Mouse (Mus musculus) thymus, adult 2 months (tissue): ENCODE data around the gene Bace2. TPM values are rescaled to one million over a fixed set of nuclear protein-coding genes. Genes with fewer than 3 reads are reported as not detected.

Experiments used
- DNase-seq: peaks from one replicate; pipeline ENCODE4 v3.0.0; 2021
- H3K27ac ChIP-seq: fragments of 200-500 bp; 2 replicates; pipeline ENCODE4 v1.5.1; 2012; ENCODE audit warnings: low read length, control low read depth; ENCODE audit not compliant: control insufficient read depth, insufficient read depth
- H3K27me3 ChIP-seq: fragments of 200-500 bp; 2 replicates; pipeline ENCODE4 v1.6.1; 2012; ENCODE audit warnings: mild to moderate bottlenecking, low read length, moderate library complexity, mixed read lengths; ENCODE audit not compliant: control insufficient read depth, insufficient read depth
- H3K36me3 ChIP-seq: fragments of 200-500 bp; 2 replicates; pipeline ENCODE4 v1.6.1; 2012; ENCODE audit warnings: mild to moderate bottlenecking, low read length, moderate library complexity; ENCODE audit not compliant: control insufficient read depth, insufficient read depth
- H3K4me1 ChIP-seq: fragments of 200-500 bp; replicated peaks from 2 replicates; pipeline ENCODE4 v1.6.1; 2012; ENCODE audit warnings: low read length; ENCODE audit not compliant: control insufficient read depth, insufficient read depth
- H3K4me3 ChIP-seq: fragments of 200-500 bp; 2 replicates; pipeline ENCODE4 v1.5.1; 2012; ENCODE audit warnings: mild to moderate bottlenecking, low read length, control low read depth, moderate library complexity; ENCODE audit not compliant: control insufficient read depth, insufficient read depth
- CTCF ChIP-seq: fragments of 200-500 bp; IDR thresholded peaks from 2 replicates; pipeline ENCODE4 v1.5.1; 2012; ENCODE audit warnings: mild to moderate bottlenecking, control low read depth, low read length, moderate library complexity, borderline replicate concordance; ENCODE audit not compliant: control insufficient read depth, poor library complexity, insufficient read depth; ENCODE audit errors: extremely low read depth
- POLR2A ChIP-seq: fragments of 200-500 bp; IDR thresholded peaks from 2 replicates; pipeline ENCODE4 v1.6.1; 2012; ENCODE audit warnings: mild to moderate bottlenecking, low read length, control low read depth, moderate library complexity; ENCODE audit not compliant: control insufficient read depth, poor library complexity, insufficient read depth; ENCODE audit errors: extremely low read depth
- WGBS: fragments of 180-500 bp; shearing (Covaris S2); methylation state at CpG from one replicate; pipeline ENCODE4 v1.1.7; 2018; 5-methylcytosine and 5-hydroxymethylcytosine counted together
- polyA plus RNA-seq: library from polyadenylated mRNA; depleted of rRNA; stranded (reverse); fragments of >200 nt; gene quantifications from 2 replicates; pipeline ENCODE4 v1.2.3, GENCODE M21; 2012; rRNA removed

Bace2 gene
- polyA plus RNA-seq, 1 experiment = 1.1 TPM

GRCm38 (mm10) chr16:97476524-97476923, 120.0 kb downstream of the Bace2 start:
- H3K36me3 ChIP-seq = no peaks in the 10 kb centered on the region
- no peak for DNase-seq
- WGBS = 93% methylated on average over 1 of the region's 1 CpGs
- no peaks in the 10 kb centered on the region for H3K4me1 ChIP-seq
- no peak overlapping the region for H3K27ac ChIP-seq
- no peak overlapping the region for H3K4me3 ChIP-seq
- H3K27me3 ChIP-seq = no peaks in the 10 kb centered on the region
- TF ChIP-seq CTCF (no peak), POLR2A (no peak)

GRCm38 (mm10) chr16:97478655-97479054, 122.1 kb downstream of the Bace2 start:
- TF ChIP-seq CTCF = no peak
- DNase-seq = no peak
- Histone ChIP-seq H3K4me1 (no peaks in the 10 kb centered on the region), H3K27ac (no peak overlapping the region), H3K27me3 (no peaks in the 10 kb centered on the region), H3K4me3 (no peak overlapping the region), H3K36me3 (no peaks in the 10 kb centered on the region)
- 33% methylated on average over 2 of the region's 2 CpGs for WGBS

GRCm38 (mm10) chr16:97492369-97492768, 135.8 kb downstream of the Bace2 start:
- DNase-seq = no peak
- TF ChIP-seq CTCF = no peak
- no peak for TF ChIP-seq POLR2A
- WGBS = 79% methylated on average over 1 of the region's 1 CpGs
- no peaks in the 10 kb centered on the region for H3K36me3 ChIP-seq
- no peaks in the 10 kb centered on the region for H3K27me3 ChIP-seq
- no peak overlapping the region for H3K27ac ChIP-seq
- H3K4me1 ChIP-seq = no peaks in the 10 kb centered on the region; the same call in 1 of the 2 replicates
- no peak overlapping the region for H3K4me3 ChIP-seq

Other genes with a start within 250 kb of the Bace2 start
- gene Dscam, start 186.0 kb upstream of the Bace2 start, polyA plus RNA-seq = 0.14 and 0.28 TPM in 2 replicates
- 4.9 and 7.9 TPM in 2 replicates for gene Mx1, start 106.2 kb downstream of the Bace2 start, polyA plus RNA-seq
- gene Fam3b, start 158.1 kb downstream of the Bace2 start, polyA plus RNA-seq = 0.23 and 0.27 TPM in 2 replicates